Mouse (Mus musculus): ENCODE data around the gene Ccdc33. TPM values are rescaled to one million over a fixed set of nuclear protein-coding genes. Genes with fewer than 3 reads are reported as not detected.

Ccdc33 gene
- total RNA-seq, 2 experiments from 2014 or later, result not detected

DNA sequence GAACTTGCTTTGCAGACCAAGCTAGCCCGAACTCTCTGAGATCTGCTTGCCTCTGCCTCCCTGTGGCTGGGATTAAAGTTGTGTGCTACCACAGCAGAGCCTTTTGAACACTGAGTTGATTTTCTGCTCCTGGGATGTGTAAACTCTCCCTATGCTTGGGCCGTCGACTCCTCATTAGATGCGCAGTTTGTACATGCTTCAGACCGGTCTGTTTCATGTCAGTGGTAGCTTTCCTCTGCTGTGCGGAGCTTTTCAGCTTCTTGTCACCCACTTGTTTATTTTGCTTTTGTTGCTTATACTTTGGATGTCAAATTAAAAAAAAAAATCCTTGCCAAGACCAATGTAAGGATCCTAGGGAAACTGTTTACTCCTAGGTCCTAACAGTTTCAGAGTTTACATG lies 22.6 kb downstream of the Ccdc33 start:
- no peak for ATAC-seq (replicated peaks; ENCODE audit: poor library complexity, severe bottlenecking)

- no peak for ATAC-seq (replicated peaks; ENCODE audit: poor library complexity, severe bottlenecking)
Observed at GRCm38 (mm10) chr9:58093776-58094175, 24.8 kb downstream of the Ccdc33 start.

- no peak for ATAC-seq (replicated peaks; ENCODE audit: poor library complexity, severe bottlenecking)
Observed at GRCm38 (mm10) chr9:58092581-58093269, 25.9 kb downstream of the Ccdc33 start.

- no peak for ATAC-seq (replicated peaks; ENCODE audit: poor library complexity, severe bottlenecking)
Observed at GRCm38 (mm10) chr9:58091623-58092425, 26.8 kb downstream of the Ccdc33 start.

GRCm38 (mm10) chr9:58087277-58087998 lies 31.2 kb downstream of the Ccdc33 start:
- ATAC-seq (replicated peaks; ENCODE audit: poor library complexity, severe bottlenecking), result no peak

GRCm38 (mm10) chr9:58086861-58087260 lies 31.8 kb downstream of the Ccdc33 start:
- no peak for ATAC-seq (replicated peaks; ENCODE audit: poor library complexity, severe bottlenecking)

- ATAC-seq (replicated peaks; ENCODE audit: poor library complexity, severe bottlenecking), result no peak
Observed at GRCm38 (mm10) chr9:58086203-58086602, 32.4 kb downstream of the Ccdc33 start.

GRCm38 (mm10) chr9:58085074-58085473 lies 33.5 kb downstream of the Ccdc33 start:
- ATAC-seq (replicated peaks; ENCODE audit: poor library complexity, severe bottlenecking), result peak; percentile 79

DNA sequence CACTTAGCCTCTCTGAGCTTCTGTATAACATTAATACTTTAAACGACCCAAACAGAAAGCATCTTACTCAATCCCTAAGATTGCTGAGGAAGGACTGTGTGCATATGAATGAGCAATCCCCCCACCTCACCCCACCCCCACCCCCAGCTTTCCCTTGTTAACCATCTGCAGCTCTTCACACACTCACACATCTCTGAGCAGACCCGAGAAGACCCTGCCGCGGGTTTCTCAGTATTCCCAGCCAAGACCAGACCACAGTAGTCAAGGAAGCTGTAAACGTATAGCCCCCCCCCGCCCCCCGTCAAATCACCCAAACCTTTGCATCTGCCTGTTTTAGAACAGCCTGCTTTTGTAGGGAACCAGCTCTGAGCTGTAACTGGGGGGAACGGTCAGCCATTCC lies 34.0 kb downstream of the Ccdc33 start:
- no peak for ATAC-seq (replicated peaks; ENCODE audit: poor library complexity, severe bottlenecking)

DNA sequence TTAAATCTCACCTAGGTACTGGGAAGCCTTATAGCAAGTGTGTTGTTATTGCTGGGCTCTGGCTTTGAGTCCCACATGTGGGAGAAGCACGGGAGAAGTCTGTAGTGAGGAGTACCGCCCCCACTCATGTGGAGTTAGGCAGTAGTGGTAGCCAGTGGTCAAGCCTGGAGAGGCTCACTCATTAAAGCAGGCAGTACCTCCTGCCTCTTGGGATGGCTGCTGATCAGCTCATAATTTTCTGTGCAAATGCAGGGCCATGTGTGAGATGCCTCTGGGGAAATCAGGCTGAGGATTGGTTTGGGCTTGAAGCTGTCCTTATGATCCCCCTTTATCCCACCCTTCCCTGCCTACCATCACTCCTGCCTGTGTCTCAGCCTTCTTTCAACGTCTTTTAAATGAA lies 44.1 kb downstream of the Ccdc33 start:
- ATAC-seq (replicated peaks; ENCODE audit: poor library complexity, severe bottlenecking), result no peak

DNA sequence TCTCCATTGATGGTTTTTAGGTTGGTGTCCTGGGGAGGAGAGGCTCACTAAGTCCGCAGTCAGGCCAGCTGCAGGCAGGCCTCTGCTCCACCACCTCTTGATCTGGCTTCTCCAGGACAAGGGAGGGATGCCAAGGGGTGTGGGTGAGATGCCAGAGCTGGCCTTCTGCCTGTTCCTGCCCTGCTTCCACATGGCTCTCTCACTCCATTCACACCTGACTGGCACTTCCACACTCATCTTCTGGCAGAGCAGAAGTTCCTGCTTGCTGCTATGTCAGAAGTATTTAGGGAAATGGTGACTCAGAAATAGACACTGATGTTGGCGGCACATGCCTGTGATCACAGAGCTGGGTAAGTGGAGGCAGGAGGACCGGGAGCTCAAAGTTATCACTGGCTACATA lies 51.1 kb downstream of the Ccdc33 start:
- ATAC-seq (replicated peaks; ENCODE audit: poor library complexity, severe bottlenecking), result no peak

GRCm38 (mm10) chr9:58066731-58067095 lies 51.9 kb downstream of the Ccdc33 start:
- ATAC-seq (replicated peaks; ENCODE audit: poor library complexity, severe bottlenecking), result no peak

- no peak for ATAC-seq (replicated peaks; ENCODE audit: poor library complexity, severe bottlenecking)
Observed at GRCm38 (mm10) chr9:58065977-58066730, 52.5 kb downstream of the Ccdc33 start.

- no peak for ATAC-seq (replicated peaks; ENCODE audit: poor library complexity, severe bottlenecking)
Observed at GRCm38 (mm10) chr9:58065532-58065931, 53.1 kb downstream of the Ccdc33 start.

DNA sequence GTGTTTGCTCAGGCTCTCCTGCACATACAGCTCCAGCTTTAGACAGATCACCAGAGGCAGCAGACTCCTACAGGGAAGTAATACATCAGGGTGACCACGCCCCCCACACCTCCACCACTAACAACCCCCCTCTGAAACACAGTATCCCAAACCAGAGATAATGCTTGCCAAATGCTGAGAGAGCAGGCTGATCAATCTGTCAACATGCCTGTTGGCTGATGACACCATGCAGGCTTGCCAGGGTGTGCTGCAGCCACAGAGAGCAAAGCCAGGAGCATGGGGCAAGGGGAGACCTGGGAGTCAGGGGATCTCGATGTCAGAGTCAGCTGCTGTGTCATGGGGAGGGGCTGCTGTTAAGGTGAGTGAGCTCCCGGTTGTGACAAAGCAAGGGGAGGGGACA lies 55.1 kb downstream of the Ccdc33 start, which contains the start of gene Stra6:
TSS of gene Stra6 (plus strand) at position 258 of the 400 bp plus-strand sequence.
- ATAC-seq (replicated peaks; ENCODE audit: poor library complexity, severe bottlenecking), result no peak

- ATAC-seq (replicated peaks; ENCODE audit: poor library complexity, severe bottlenecking), result peak; percentile 50
Observed at GRCm38 (mm10) chr9:58060677-58061667, 57.7 kb downstream of the Ccdc33 start.

- no peak for ATAC-seq (replicated peaks; ENCODE audit: poor library complexity, severe bottlenecking)
Observed at GRCm38 (mm10) chr9:58059920-58060319, 58.7 kb downstream of the Ccdc33 start.

- no peak for ATAC-seq (replicated peaks; ENCODE audit: poor library complexity, severe bottlenecking)
Observed at GRCm38 (mm10) chr9:58055666-58056065, 63.0 kb downstream of the Ccdc33 start.

GRCm38 (mm10) chr9:58054032-58054431 lies 64.6 kb downstream of the Ccdc33 start:
- no peak for ATAC-seq (replicated peaks; ENCODE audit: poor library complexity, severe bottlenecking)
